Mouse (Mus musculus) ovary, postnatal 36 days (tissue): ENCODE results near the gene Susd2.

ENCODE experiments used
- DNase-seq: peaks from one replicate; pipeline ENCODE4 v3.0.0; 2022; ENCODE audit warnings: low spot score, mixed read lengths

Gene Susd2

GRCm38 (mm10) chr10:75643741-75644343, at the start of gene Susd2:
Susd2 (minus strand) TSS chr10:75644008.
- peak; percentile 55 for DNase-seq

DNA sequence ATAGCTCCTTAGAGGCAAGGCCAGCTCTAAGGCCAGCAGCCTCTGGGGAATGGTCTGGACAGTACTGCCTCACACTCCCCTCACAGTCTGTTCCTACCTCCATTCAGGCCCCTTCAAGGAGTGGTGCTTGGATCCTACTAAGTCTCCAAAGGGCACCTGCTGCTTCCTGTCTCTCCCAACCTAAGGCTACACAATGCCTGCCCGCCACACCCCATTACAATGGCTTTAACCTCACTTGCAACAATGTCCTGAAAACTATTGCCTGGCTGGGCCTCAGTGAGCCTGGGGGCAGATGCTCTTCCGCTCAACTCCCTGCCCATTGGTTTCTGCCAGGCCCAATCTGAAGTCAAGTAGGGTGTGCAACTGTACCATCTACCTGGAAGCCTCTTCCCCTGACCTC, 44.8 kb upstream of the Susd2 start:
- DNase-seq = no peak

DNA sequence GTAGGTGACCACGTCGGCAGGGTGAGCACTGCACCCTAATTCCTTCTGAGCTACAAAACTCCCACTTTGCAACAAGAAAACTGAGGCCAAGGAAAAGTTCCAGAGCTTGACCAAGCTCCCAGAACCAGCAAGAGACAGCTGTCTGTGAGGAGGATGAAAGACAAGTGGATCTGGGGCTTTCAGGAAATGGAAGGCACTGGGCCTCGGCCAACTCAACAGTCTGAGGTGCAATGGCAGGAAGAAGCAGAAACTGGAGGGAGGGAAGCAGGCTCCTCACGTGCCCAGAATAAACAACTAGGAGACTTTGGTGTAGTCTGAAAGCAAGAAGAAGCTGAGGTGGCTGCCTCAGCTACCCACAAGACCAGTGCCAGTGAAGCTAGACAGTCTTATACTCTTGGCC, 42.9 kb upstream of the Susd2 start:
- no peak for DNase-seq

DNA sequence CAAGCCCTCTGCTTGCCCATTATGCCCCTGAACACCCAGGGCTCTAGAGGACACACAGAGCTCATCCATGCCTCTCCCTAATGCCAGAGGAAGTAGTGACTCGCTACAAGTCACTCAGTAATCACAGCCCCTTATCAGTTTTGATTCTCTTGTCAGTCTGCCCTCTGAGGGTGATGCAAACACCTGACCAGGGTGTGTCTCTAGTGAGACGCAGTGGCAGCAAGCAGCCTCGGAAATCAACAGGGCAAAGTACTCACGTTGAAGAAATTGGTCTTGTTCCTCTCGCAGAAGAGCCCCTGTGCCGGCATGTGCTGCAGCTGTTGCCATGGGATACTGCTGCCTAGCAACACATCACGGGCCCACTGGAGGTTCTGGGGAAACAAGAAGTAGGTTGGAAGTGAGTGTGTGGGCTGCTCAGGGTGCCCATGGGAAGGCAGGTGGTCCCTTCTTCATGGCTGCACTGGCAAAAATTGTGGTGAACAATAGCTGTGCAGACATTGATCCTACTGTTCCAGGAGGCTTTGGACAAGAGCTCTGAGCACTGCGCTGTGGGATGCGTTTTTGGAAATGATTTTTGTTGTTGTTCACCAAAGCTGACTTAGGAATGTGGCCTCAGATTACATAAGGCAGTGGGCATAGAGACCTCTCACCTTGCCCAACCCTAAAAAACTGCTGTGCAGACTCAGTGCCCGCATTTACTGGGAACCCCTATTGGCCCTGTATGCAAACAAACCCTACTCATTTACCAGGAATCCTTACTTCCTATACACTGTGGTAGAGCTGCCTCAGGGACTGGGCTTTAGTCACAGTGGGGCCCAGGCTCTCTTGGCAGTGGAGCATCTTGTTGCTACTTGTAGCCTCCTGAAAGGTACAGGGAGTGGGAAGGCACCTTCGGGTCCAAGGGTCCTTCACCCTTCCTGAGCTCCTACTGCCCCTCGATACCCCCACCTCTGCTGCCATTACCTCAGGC, 40.5 kb upstream of the Susd2 start:
- DNase-seq = no peak

DNA sequence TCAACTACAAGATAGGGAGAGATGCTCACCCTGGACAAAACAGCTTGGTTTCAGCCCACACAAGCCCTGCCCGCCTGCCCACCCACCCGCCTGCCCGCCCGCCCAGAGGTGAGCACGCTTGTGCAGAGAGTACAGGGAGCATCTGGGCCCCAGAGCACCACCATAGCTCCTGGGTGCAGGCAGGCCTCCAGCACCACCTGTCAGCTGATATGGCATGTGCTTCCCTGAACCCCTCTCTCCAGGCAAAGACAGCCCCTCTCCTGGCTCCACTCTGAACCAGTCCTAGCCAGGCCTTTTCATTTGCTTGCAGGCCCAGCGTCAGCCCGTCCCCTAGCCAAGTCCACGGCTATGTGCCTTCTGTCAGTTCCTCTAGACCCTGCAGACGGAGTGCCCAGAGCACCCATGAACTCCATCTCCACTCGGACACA, 36.8 kb upstream of the Susd2 start:
- DNase-seq = no peak

- no peak for DNase-seq
These were observed 35.4 kb upstream of the Susd2 start for GRCm38 (mm10) chr10:75679204-75679603.

- DNase-seq = no peak
These were observed 34.2 kb upstream of the Susd2 start for GRCm38 (mm10) chr10:75677989-75678388.

DNA sequence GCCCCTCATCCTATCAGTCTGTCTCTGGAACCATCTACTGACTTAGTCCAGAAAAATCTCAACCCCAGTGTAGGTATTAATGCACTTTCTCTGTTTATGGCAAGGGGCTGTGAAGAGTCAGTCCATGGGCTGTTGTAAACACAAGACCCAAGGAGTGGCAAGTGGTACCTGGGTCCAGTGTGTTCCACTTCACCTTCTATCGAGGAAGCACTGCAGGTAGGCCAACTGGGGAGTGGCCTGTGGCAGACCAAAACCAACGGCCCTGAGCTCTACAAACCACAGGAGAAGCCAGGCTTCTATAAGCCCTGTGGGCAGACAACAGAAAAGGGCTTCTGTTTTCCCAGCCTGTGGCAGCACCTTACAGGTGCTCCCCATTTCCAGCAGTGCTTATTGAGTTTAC, 33.8 kb upstream of the Susd2 start:
- DNase-seq = no peak

GRCm38 (mm10) chr10:75676819-75677565, 33.2 kb upstream of the Susd2 start:
- no peak for DNase-seq

- DNase-seq = no peak
These were observed 32.5 kb upstream of the Susd2 start for GRCm38 (mm10) chr10:75676286-75676685.

DNA sequence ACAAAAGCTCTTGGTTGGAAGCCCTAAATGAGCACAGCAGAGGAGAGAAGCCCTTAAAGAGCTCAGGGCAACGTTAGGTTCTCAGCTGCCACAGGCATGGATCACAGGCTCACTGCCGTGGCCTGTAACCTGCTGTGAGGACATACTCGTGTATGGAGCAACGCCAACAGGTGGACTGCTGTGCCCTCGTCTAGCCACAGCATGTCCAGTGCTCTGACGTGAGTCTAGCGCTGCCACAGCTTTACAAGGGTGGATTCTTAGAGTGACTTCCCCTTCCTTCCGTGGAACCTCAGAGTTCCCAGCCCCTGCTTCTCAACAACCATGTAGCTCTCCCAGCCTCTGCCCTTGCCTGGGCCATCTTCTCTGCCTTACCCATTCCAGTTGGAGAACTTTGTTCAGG, 31.8 kb upstream of the Susd2 start:
- DNase-seq = no peak

GRCm38 (mm10) chr10:75669936-75670335, 26.1 kb upstream of the Susd2 start:
- DNase-seq = no peak

- peak; percentile 80 for DNase-seq
These were observed 24.1 kb upstream of the Susd2 start for GRCm38 (mm10) chr10:75667911-75668270.

GRCm38 (mm10) chr10:75667115-75667910, 23.5 kb upstream of the Susd2 start:
- peak; percentile 77 for DNase-seq

GRCm38 (mm10) chr10:75666451-75667030, 22.7 kb upstream of the Susd2 start:
- DNase-seq = no peak

DNA sequence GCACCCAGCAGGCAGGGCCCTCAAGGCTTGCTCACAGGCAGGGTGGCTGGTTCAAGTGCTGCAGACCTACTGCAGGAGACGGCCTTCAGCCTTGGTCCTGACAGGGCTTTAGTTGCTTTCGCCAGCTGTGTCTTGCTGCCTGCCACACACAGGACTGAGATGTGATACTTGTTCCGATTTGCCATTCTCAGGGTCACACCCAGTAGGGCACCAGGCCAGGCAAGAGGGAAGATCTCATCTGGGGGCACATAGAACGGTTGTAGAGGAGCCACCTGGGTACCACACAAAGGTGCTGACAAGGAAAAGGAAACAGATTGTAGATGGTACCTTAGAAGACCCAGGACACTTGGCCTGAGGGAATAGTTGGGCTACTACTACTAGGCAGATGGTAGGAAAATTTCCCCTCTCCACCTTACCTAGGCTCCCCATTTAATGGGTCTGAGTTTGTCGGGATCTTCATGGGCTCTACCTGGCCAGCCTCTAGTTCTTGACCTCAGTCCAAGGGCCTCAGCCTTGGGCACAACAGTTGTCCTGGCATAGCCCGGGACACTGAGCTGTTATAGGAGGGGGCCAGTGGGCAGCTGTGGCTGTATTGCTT, 21.0 kb upstream of the Susd2 start:
- no peak for DNase-seq

DNA sequence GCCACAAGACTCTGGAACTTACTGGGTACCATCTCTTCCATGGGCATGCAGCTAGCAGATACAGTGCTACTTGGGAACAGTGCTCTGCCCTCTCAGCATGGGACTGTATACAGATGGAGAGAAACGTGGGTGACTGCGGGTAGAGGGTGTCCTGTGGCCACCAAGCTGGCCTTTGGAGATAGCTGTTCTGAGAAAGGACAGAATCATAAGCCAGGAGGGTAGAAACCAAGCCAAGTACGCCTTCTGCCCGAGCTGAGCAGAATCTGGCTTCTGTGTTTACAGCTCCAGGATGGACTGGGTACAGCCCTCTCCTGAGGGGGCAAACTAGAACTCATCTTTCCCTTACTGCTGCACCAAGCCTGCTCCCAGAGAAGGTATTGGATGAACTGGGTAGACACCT, 18.8 kb upstream of the Susd2 start:
- DNase-seq = no peak

- no peak for DNase-seq
These were observed 18.1 kb upstream of the Susd2 start for GRCm38 (mm10) chr10:75661876-75662275.

DNA sequence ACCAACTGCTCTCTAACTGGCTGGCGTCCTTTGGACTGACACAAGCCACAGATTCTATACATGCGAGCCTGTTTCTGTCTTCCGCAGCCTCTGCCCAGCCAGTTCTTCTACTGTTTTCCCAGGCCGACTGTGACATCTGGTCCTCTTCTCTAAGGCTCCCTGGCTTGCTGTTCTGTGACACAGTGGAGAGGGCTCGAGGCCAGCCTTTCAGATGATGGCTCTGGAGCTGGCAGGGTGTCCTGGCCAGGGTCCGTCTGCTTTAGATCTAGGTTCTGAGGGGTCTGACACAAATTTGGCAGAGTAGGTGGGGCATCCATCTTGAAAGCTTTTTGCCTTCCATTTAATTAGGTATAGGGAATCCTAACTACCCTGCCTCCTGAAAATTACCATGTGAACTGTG, 17.6 kb upstream of the Susd2 start:
- no peak for DNase-seq

- no peak for DNase-seq
These were observed 14.0 kb upstream of the Susd2 start for GRCm38 (mm10) chr10:75657772-75658171.

GRCm38 (mm10) chr10:75657165-75657564, 13.4 kb upstream of the Susd2 start:
- DNase-seq = no peak
